Comparison of ENCODE assay signal across 18 mouse cellular contexts in genomic region chr11:32913071-32913470, GRCm38 (mm10).
"Had no signal": no experiment of that assay in that cellular context is flagged by ENCODE, and none has a peak within 500 bp of the region (broad histone marks: within the 10 kb centered on the region; RNA-seq: fewer than 3 reads in every experiment).

No protein-coding gene starts in this region.

- H3K27ac ChIP-seq: kidney, postnatal 0 days; layer of hippocampus, adult 2 months; liver, embryonic 14.5 days; macrophage; stomach, postnatal 0 days had no signal

- H3K9ac ChIP-seq: liver, embryonic 14.5 days; liver, postnatal 0 days; lung, embryonic 14.5 days had no signal

- DNase-seq: kidney, adult 2 months; kidney, postnatal 25 days; layer of hippocampus, adult 9-11 months; liver, postnatal 0 days; lung, embryonic 14.5 days; midbrain, embryonic 14.5 days; right cerebral cortex, adult 18-20 months; right cerebral cortex, postnatal 14 days; right cerebral cortex, postnatal 4 days; thymus, postnatal 25 days had no signal

- H3K4me2 ChIP-seq: liver, embryonic 11.5 days; lung, embryonic 14.5 days; midbrain, embryonic 11.5 days had no signal

- ATAC-seq: liver, postnatal 0 days; lung, postnatal 0 days had no signal

- H3K4me3 ChIP-seq: layer of hippocampus, adult 2 months had no signal
